Mouse (Mus musculus) thymus, adult 2 months (tissue): Measurements from ENCODE around the gene Bcl2l15. TPM values are rescaled to one million over a fixed set of nuclear protein-coding genes. Genes with fewer than 3 reads are reported as not detected.

ENCODE experiments used
- DNase-seq: peaks from one replicate; pipeline ENCODE4 v3.0.0; 2021
- H3K27ac ChIP-seq: fragments of 200-500 bp; 2 replicates; pipeline ENCODE4 v1.5.1; 2012; ENCODE audit warnings: low read length, control low read depth; ENCODE audit not compliant: control insufficient read depth, insufficient read depth
- H3K27me3 ChIP-seq: fragments of 200-500 bp; 2 replicates; pipeline ENCODE4 v1.6.1; 2012; ENCODE audit warnings: mild to moderate bottlenecking, low read length, moderate library complexity, mixed read lengths; ENCODE audit not compliant: control insufficient read depth, insufficient read depth
- H3K36me3 ChIP-seq: fragments of 200-500 bp; 2 replicates; pipeline ENCODE4 v1.6.1; 2012; ENCODE audit warnings: mild to moderate bottlenecking, low read length, moderate library complexity; ENCODE audit not compliant: control insufficient read depth, insufficient read depth
- H3K4me1 ChIP-seq: fragments of 200-500 bp; replicated peaks from 2 replicates; pipeline ENCODE4 v1.6.1; 2012; ENCODE audit warnings: low read length; ENCODE audit not compliant: control insufficient read depth, insufficient read depth
- H3K4me3 ChIP-seq: fragments of 200-500 bp; 2 replicates; pipeline ENCODE4 v1.5.1; 2012; ENCODE audit warnings: mild to moderate bottlenecking, low read length, control low read depth, moderate library complexity; ENCODE audit not compliant: control insufficient read depth, insufficient read depth
- CTCF ChIP-seq: fragments of 200-500 bp; IDR thresholded peaks from 2 replicates; pipeline ENCODE4 v1.5.1; 2012; ENCODE audit warnings: mild to moderate bottlenecking, control low read depth, low read length, moderate library complexity, borderline replicate concordance; ENCODE audit not compliant: control insufficient read depth, poor library complexity, insufficient read depth; ENCODE audit errors: extremely low read depth
- POLR2A ChIP-seq: fragments of 200-500 bp; IDR thresholded peaks from 2 replicates; pipeline ENCODE4 v1.6.1; 2012; ENCODE audit warnings: mild to moderate bottlenecking, low read length, control low read depth, moderate library complexity; ENCODE audit not compliant: control insufficient read depth, poor library complexity, insufficient read depth; ENCODE audit errors: extremely low read depth
- WGBS: fragments of 180-500 bp; shearing (Covaris S2); methylation state at CpG from one replicate; pipeline ENCODE4 v1.1.7; 2018; 5-methylcytosine and 5-hydroxymethylcytosine counted together
- polyA plus RNA-seq: library from polyadenylated mRNA; depleted of rRNA; stranded (reverse); fragments of >200 nt; gene quantifications from 2 replicates; pipeline ENCODE4 v1.2.3, GENCODE M21; 2012; rRNA removed

Gene Bcl2l15
- 0.37 and 0.84 TPM in 2 replicates for polyA plus RNA-seq

DNA sequence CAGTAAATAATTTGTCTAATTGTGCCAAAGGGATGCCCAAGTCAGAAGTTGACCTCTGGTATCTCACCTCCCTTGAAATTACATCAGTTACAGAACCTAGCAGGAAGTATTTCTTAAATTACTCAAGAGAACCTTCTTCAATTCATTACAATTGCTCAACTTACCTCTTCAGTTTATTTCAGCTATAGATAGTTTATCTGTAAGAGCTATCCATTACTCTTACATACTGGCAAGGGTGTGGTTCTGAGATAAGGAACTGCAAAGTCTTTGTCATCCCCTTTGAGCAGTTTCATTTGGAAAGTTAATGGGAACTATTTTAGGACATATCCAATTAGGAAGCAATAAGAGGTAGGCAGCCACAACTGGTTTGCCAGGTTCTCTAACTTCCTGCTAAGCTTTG lies at the start of gene Bcl2l15:
Bcl2l15 (plus strand) TSS at position 176 of the 400 bp plus-strand sequence.
- no peaks in the 10 kb centered on the region for H3K27me3 ChIP-seq
- H3K4me3 ChIP-seq, result no peak within 1 kb of the TSS
- no peak for DNase-seq
- TF ChIP-seq CTCF (no peak), POLR2A (no peak)
- no peak within 1 kb of the TSS for H3K27ac ChIP-seq
- no peaks in the 10 kb centered on the region for H3K36me3 ChIP-seq
- no peaks in the 10 kb centered on the region for H3K4me1 ChIP-seq

DNA sequence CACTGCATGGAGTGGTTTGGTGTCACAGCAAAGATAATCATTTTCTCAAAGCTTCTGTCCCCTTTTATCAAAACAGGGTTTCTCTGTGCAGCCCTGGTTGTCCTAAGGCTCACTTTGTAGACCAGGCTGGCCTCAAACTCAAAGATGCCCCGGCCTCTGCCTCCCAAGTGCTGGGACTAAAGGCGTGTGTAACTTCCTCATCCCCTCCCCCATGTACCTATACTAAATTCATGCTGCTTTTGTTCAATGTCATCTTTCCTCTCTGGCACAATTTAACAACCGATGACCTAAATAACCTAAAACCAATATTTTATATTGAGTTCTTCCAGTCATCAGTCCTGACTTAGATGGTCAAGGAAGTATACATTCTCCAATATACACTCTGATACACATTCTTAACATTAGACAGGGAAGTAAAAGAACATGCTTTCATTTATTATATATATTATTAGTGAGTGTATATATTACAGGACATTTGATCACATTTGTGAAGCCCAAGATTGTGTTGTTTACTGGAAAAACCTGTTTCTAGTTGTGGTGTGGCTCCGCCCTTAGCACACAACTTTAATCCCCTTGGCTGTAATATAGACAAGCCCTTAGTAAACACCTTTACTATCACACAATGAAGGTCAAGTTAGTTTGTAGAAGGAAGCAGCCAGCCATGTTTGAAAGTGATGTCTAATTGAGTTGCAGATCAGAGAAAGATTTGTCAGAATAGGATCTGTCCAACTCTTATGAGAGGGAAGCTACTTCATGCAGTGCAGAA lies 49.4 kb upstream of the Bcl2l15 start:
- no peak for TF ChIP-seq CTCF
- no peak for TF ChIP-seq POLR2A
- Histone ChIP-seq H3K4me3 (no peak overlapping the region), H3K36me3 (no peaks in the 10 kb centered on the region), H3K27me3 (no peaks in the 10 kb centered on the region), H3K27ac (peak overlapping the region; percentile 24), H3K4me1 (peaks cover 33% of the 10 kb centered on the region)
- WGBS, result 38% methylated on average over 4 of the region's 4 CpGs
- DNase-seq, result no peak

DNA sequence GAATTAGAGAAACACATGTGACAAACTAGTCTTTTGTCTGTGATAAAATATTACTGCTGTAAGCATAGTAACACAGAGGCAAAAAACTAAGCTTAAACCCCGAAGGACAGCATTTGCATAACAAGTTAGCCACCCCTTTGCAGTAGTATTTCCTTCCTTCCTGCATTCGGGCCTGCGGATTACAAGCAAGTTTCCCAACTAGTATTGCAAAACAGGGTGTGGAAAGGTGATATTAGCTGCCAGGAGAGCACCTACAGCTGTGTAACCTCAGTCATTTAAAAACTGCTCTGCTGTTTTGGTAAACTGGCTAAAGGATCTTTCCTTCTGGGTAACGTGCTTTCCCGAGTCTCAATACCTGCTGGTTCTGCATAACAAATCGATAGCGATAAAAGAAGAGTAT lies 45.2 kb upstream of the Bcl2l15 start:
- Histone ChIP-seq H3K36me3 (no peaks in the 10 kb centered on the region), H3K27ac (no peak overlapping the region), H3K4me1 (peaks cover 24% of the 10 kb centered on the region), H3K27me3 (no peaks in the 10 kb centered on the region), H3K4me3 (no peak overlapping the region)
- 41% methylated on average over 7 of the region's 7 CpGs for WGBS
- TF ChIP-seq CTCF (no peak), POLR2A (no peak)
- DNase-seq, result no peak

DNA sequence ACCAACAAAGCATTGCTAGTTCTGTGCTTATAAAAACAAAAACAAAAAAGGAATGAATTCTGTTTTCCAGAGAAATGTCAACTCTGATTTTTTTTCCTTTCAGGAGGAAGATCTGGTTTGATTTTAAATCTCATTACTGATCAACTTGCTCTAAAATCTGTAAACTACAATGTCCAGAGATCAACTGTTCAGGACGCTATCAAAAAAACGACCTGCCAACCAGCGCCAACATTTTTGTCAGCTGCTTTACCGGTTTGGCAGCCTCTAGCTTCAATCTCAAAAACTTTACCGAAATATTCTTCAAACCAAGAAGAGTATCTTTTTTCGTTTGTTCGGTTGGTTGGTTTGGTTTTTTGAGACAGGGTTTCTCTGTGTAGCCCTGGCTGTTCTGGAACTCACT lies 43.3 kb upstream of the Bcl2l15 start:
- TF ChIP-seq POLR2A (no peak), CTCF (no peak)
- Histone ChIP-seq H3K36me3 (no peaks in the 10 kb centered on the region), H3K4me1 (peaks cover 16% of the 10 kb centered on the region), H3K27ac (peak overlapping the region; percentile 72), H3K4me3 (no peak overlapping the region), H3K27me3 (no peaks in the 10 kb centered on the region)
- 61% methylated on average over 7 of the region's 7 CpGs for WGBS
- no peak for DNase-seq

DNA sequence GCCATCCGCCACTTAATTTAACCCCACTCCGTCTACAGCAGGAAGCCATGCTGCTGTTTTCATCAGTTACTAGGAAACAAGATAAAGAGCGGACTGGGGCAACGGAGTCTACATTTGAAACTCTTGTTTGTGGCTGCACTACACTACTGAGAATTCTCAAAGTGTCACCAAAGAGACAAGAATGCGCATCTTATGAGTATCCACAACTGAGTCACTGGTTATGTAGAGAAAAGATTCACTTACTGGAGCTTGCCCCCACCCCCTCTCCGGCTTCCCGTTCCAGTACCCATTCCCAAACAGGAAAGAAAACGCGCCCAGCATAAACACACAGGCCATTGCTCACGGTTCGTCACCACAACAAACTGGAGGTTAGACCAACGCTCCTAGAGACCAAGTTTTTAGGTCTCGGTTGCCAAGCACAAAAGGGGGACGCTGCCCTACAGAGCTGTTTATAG lies 42.5 kb upstream of the Bcl2l15 start:
- H3K36me3 ChIP-seq, result no peaks in the 10 kb centered on the region
- WGBS, result under 1% methylated on average over 14 of the region's 14 CpGs
- DNase-seq, result peak; percentile 45
- peaks cover 11% of the 10 kb centered on the region for H3K4me1 ChIP-seq
- TF ChIP-seq POLR2A (no peak), CTCF (no peak)
- no peaks in the 10 kb centered on the region for H3K27me3 ChIP-seq
- peak overlapping the region; percentile 67 for H3K4me3 ChIP-seq
- H3K27ac ChIP-seq, result peak overlapping the region; percentile 83

DNA sequence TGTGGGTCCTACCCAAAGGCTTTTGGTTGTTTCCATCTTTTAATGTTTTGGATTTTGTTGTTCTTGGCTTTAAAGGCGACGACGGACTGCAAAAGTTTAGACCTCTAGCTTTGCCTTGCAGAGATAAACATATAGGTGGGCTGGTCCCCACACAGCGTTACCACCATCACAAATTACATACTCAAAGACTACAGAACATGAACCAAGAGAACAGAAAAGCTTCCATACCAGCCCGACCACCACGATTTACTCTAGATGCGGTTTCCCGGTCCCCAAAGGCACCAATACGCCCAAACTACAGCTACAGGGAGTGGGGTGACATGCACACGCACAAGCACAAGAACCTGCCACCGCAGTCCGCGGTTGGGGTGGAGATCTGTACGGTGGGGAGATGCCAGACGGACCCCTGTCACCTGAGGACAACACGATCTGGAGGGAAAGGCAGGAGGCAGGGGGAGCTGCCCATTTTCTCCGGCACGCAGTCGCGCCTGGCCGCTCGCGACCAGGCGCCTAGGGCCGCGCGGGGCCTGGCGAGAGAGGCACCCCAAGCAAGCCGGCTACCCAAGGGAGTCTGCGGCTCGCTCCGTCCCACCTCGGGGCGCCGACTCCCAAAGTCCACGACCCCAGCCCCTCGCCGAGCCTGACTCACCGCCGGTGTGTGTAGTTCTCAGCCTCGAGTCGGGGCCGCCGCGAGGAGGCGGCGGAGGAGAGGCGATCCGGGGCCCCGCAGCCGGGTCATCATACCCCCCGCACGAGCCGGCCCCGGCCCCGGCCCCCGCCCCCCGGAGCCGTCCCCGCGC lies 41.9 kb upstream of the Bcl2l15 start:
- peak; percentile 53 for DNase-seq
- Histone ChIP-seq H3K36me3 (no peaks in the 10 kb centered on the region), H3K4me1 (peaks cover 11% of the 10 kb centered on the region), H3K4me3 (peak overlapping the region; percentile 67), H3K27me3 (no peaks in the 10 kb centered on the region), H3K27ac (peak overlapping the region; percentile 83)
- under 1% methylated on average over 59 of the region's 61 CpGs for WGBS
- TF ChIP-seq CTCF, result peak; percentile 44; the same call in 1 of the 2 replicates
- TF ChIP-seq POLR2A, result no peak
